Mouse (Mus musculus): Measurements from ENCODE around the gene Pex6.

DNA sequence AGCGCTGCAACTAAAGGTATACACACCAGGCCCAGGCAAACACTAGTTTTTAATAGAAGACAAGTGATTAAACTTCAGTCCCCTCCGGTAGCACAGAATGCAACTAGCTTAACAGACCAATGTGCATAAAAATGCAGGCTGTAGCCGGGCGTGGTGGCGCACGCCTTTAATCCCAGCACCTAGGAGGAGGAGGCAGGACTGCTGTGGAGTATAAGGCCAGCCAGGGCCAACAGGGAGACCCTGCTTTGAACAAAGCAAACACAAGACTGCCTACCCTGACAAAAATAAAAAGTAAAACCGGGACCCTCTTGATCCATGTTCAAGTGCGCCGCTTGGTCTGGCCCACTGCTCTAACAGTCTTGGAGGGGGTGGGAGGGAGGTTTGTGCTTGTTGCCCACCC lies 63.8 kb downstream of the Pex6 start:
- TF ChIP-seq CTCF (IDR thresholded peaks at IDR 0.05; ENCODE audit: borderline replicate concordance, control insufficient read depth, extremely low read depth, insufficient read depth, low read length, poor library complexity) (no peak), POLR2A (IDR thresholded peaks at IDR 0.05; ENCODE audit: control insufficient read depth, extremely low read depth, insufficient read depth, low read length, poor library complexity) (no peak)

Data from thymus, adult 2 months (tissue).